Mouse (Mus musculus) heart, postnatal 0 days (tissue): ENCODE results near the gene Teddm1b.

Source experiments
- CTCF ChIP-seq: IDR thresholded peaks from 2 replicates; pipeline ENCODE4 v1.5.1; 2016; ENCODE audit warnings: antibody characterized with exemption, control low read depth, low read depth
- EP300 ChIP-seq: IDR thresholded peaks from 2 replicates; pipeline ENCODE4 v1.6.1; 2016; ENCODE audit warnings: antibody characterized with exemption, low read depth

GRCm38 (mm10) chr1:153900381-153900780, 26.2 kb downstream of the Teddm1b start:
- TF ChIP-seq CTCF (no peak), EP300 (no peak; the same call in 1 of the 2 replicates)
